Mouse (Mus musculus) cortical plate, adult 2 months (tissue): ENCODE measurements around the gene G430095P16Rik.

ENCODE experiments used
- CTCF ChIP-seq: fragments of 200-500 bp; IDR thresholded peaks from 2 replicates; pipeline ENCODE4 v1.5.1; 2011; ENCODE audit warnings: mild to moderate bottlenecking, control low read depth, low read length; ENCODE audit not compliant: insufficient read depth; ENCODE audit errors: extremely low read depth
- POLR2A ChIP-seq: fragments of 200-500 bp; IDR thresholded peaks from 2 replicates; pipeline ENCODE4 v1.6.1; 2011; ENCODE audit warnings: mild to moderate bottlenecking, low read length, control low read depth; ENCODE audit not compliant: insufficient read depth; ENCODE audit errors: extremely low read depth

DNA sequence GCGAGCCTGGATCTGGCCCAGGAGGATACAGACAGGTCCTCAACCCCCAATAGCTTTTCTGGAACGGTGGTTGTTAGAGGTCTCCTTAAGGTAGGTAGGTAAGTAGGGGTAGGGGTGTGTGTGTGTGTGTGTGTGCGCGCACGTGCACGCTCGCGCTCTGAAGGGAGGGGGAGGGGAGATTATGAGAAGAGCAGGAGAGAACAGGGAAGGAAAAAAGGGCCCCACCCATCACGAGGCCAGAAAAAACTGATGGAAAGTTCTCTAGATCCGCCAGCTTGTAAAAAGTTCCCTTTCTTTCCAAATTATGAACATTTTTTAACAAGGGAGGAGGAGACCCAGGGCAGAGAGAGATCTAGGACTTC lies 20.2 kb downstream of the G430095P16Rik start:
- TF ChIP-seq CTCF, result no peak
- no peak for TF ChIP-seq POLR2A
